Mouse (Mus musculus): ENCODE data around the gene Olfr963.
"Not testable (repeated sequence)": the region's sequence is repeated elsewhere in the genome, so short reads cannot be mapped to it uniquely, and the experiment has no call there.

Gene Olfr963

DNA sequence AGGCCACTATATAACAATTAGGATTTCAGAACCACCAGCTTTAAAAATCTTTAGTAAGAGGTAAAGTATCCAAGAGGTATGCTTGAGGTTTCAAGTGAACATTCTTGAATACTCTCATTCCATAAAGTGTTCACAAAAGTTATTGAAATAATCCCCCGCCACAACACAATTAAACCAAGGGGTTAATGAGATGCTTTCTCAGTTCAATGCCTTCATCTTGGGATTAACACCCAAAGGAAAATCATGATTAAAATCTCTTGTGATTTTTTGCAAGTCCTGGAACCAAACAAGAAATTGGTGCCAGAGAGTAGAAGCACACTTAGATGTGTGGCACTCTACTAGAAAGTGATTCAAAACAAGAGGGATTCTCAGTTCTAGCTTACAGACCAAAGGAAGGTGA lies at the start of gene Olfr963:
Gene Olfr963, plus strand, starts transcription at position 301 of the 400 bp plus-strand sequence.
- in situ Hi-C loops (cut with MboI), result no loop called here

DNA sequence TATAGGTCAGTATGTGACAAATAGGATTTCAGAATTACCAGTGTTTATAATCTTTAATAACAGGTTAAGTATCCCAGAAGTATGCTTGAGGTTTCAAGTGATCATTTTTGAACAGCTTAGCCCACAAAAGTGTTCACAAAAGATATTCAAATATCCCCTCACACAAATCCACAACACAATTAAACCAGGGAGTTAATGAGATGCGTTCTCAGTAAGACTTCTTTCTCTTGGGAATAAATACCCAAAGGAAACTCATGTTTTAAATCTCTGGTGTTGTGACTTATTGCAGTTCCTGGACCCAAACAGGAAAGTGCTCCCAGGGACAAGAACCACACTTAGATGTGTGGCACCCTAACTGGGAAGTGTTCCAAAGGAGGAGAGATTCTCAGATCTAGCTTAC lies 45.9 kb upstream of the Olfr963 start, which contains the start of gene Olfr960:
Gene Olfr960, plus strand, starts transcription at position 301 of the 400 bp plus-strand sequence.
- in situ Hi-C loops (cut with MboI), result no loop called here

DNA sequence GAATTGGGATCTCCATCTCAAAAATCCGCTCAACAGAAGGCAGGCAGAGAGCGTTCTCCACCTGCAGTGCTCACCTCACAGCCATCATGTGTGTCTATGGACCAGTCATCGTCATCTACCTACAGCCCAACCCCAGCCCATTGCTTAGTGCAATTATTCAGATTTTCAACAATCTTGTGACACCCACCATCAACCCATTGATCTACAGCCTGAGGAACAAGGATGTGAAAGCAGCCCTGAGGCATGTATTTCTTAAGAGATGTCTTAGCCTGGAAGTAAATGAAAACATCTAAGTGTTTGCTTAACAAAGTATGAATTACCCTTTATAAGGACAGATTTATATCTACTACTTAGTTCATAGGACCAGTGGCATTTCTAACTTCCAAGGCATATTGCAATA lies 43.2 kb upstream of the Olfr963 start:
- in situ Hi-C loops (cut with MboI), result no loop called here

DNA sequence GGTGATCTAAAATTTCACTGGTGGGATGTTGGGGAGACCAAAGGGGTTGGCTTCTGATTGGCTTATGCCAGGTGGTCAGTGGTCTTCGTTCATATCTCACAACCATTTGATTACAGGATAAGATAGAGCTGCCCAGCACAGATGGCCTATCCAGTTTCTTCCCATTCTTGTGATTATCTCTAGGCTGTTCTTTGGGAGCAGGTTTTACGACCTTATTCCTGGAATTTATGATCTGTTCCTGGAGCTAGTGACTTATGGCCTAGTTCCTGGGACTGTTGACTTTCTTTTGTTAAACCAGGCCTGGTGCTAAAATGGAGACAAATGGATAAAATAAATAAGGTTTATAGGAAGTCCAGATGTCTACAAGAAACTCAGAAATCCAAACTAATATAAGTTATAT lies 42.3 kb upstream of the Olfr963 start:
- in situ Hi-C loops (cut with MboI), result no loop called here

DNA sequence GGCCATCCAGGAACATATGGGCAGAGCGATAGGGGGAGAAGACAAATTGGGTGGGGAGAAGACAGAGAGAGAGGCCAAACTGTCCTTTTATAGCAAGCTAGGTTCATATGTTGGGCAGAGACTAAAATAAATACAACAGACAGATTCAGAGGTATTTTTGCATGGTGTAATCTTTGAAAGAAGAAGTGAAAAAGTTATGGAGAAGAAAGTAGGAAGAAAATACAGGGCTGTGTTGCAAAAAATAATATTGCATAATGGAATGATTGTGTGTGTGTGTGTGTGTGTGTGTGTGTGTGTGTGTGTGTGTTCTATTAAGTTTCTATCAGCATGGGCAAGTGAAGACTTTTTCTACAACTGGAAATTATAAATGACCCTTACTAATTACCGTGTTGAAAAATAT lies 37.9 kb upstream of the Olfr963 start:
- in situ Hi-C loops (cut with MboI), result no loop called here

DNA sequence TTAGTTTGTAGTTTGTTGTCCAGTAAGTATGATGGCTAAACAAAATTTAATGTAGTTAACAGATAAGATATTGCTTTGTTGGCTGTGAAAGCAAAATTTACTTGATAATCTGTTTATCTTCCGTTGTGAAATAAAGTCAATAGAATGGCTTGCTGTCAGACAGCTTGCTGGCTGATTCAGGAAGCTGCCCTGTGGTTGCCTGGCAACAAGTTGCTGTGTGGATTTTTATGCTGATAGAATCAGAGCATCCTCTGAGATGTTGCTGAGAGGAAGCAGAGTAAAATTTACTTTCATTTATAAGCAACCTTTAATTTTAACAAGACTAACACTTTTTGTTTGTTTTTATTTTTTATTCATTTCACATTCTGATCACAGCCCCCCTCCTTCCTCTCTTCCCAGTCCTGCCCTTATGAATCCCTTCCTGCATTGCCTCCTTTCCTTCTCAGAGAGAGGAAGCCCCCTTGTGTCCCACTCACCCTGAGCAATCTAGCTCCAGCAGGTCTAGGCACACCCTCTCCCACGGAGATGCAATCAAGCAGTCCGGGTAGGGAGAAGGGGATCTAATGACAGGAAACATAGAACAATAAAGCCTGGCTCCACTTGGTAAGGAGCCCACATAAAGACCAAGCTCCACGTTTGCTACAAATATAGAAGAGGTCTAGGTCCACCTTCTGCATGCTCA lies 33.0 kb upstream of the Olfr963 start:
- in situ Hi-C loops (cut with MboI), result no loop called here

DNA sequence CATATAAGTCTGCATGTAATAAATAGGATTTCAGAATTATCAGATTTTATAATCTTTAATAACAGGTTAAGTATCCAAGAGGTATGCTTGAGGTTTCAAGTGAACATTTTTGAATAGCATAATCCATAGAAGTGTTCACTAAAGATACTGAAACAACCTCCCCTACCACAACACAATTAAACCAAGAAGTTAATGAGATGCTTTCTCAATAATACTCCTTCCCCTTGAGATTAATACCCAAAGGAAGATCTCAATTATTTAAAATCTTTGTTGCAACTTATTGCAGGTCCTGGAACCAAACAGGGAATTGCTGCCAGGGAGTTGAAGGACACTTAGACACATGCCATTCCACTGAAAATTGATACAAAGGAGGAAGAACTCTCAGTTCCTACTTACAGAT lies 22.2 kb upstream of the Olfr963 start, which contains the start of gene Olfr961:
Gene Olfr961, plus strand, starts transcription at position 301 of the 400 bp plus-strand sequence.
- in situ Hi-C loops (cut with MboI), result no loop called here

DNA sequence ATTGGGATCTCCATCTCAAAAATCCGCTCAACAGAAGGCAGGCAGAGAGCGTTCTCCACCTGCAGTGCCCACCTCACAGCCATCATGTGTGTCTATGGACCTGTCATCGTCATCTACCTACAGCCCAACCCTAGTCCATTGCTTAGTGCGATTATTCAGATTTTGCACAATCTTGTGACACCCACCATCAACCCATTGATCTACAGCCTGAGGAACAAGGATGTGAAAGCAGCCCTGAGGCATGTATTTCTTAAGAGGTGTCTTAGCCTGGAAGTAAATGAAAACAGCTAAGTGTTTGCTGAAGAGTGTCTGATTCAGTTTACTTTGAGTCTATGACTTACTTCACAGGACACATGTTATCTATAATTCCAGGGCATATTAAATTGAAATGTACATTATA lies 19.6 kb upstream of the Olfr963 start:
- in situ Hi-C loops (cut with MboI), result no loop called here

GRCm38 (mm10) chr9:39654756-39655396 lies 12.1 kb upstream of the Olfr963 start:
- in situ Hi-C loops (cut with MboI), result no loop called here

DNA sequence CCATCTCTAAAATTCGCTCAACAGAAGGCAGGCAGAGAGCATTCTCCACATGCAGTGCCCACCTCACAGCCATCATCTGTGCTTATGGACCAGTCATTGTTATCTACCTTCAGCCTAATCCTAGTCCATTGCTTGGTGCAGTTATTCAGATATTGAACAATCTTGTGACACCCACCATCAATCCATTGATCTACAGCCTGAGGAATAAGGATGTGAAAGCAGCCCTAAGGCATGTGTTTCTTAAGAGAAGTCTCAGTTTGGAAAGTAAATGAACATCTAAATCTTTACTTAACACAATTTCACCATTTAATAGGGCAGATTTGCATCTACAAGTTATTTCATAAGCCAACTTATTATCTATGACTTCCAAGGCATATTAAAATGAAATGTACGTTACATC lies 2.7 kb downstream of the Olfr963 start:
- in situ Hi-C loops (cut with MboI), result no loop called here

DNA sequence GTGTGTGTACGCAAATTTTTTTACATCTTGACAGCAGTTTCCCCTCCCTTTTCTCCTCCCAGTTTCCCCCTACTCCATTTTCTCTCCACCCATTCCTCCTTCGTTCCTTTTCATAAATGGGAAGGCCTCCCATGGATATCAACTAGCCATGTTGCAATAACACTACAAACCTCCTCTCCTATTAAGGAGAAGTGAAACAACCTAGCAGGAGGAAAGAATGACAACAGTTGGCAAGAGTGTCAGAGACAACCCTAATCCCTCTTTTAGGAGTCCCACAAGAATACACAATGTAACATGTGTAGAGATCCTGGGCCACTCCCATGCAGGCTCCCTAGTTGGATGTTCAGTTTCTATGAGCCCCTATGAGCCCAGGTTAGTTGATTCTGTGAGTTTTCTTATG lies 7.8 kb downstream of the Olfr963 start:
- in situ Hi-C loops (cut with MboI), result no loop called here

GRCm38 (mm10) chr9:39678557-39678956 lies 11.6 kb downstream of the Olfr963 start:
- in situ Hi-C loops (cut with MboI), result no loop called here

- in situ Hi-C loops (cut with MboI), result no loop called here
Measured at GRCm38 (mm10) chr9:39679280-39679679, 12.3 kb downstream of the Olfr963 start.

DNA sequence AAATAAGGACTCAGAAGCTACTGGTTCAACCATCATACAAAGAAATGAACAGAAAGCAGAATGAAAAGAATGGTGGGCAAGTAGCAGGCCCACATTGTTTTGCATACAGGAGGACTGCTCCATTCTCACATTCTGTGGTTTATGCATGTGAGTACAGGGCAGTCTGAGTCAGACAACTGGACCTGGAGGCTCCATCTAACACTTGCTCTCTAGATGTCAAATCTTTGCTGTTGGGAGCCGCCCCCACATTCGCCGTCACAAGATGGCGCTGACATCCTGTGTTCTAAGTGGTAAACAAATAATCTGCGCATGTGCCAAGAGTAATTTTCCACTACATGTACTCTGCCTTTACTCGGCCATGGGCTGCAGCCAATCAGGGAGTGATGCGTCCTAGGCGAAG lies 34.1 kb downstream of the Olfr963 start:
- in situ Hi-C loops (cut with MboI), result not testable (repeated sequence)

GRCm38 (mm10) chr9:39707017-39707416 lies 40.0 kb downstream of the Olfr963 start, which contains the start of gene Olfr149:
Gene Olfr149, minus strand, starts transcription at chr9:39707117.
- in situ Hi-C loops (cut with MboI), result no loop called here

DNA sequence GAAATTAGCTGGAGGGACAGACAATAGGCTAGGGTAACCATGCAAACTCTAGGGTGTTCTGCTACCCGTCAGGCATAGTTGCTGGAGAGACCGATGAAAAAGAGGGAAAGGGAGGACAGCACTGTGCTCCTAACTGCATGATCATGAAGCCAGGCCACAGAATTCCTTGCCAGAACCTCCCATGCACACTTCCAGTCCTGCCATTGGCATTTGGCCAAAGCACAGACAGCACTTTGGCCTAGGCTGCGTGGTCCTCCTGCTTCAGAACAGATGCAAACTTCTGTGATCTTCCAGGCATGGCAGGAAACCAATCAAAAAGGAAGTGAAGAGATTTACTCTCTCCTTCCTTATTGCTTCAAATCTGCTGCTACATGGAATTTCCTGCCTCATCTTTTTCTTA lies 42.0 kb downstream of the Olfr963 start:
- in situ Hi-C loops (cut with MboI), result no loop called here

DNA sequence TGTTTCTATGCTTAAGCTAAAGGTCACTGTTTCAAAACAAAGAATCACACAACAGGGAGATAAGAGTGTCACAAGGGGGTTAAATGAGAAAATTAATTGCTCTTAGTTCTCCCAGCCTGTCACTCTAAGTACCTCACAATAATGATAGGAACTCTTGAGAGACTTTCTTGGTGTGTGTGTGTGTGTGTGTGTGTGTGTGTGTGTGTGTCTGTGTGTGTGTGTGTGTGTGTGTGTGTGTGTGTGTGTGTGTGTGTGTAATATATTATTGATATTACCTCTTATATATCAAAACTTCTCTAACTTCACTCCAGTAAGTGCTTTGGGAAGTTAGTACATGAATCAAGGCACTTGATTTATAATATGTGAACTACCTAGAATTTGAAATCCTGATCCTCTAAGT lies 44.0 kb downstream of the Olfr963 start, which contains the start of gene Olfr965:
Gene Olfr965, plus strand, starts transcription at position 301 of the 400 bp plus-strand sequence.
- in situ Hi-C loops (cut with MboI), result no loop called here

All from mature B cell (primary cell).